Mouse (Mus musculus) CH12.LX (cell line): Measurements from ENCODE around the gene Gm37240.

Source experiments
- CTCF ChIP-seq, 2 experiments: IDR thresholded peaks in 1 of 2; conservative IDR thresholded peaks in 1 of 2; 2 replicates each; pipeline ENCODE4 v1.5.1; 2011 to 2012; ENCODE audit warnings: low read depth in 2 of 2, low read length in 2 of 2, improper control_type of control experiment in 1 of 2, inconsistent platforms in 1 of 2, mild to moderate bottlenecking in 1 of 2, moderate library complexity in 1 of 2
- EP300 ChIP-seq: IDR thresholded peaks from 2 replicates; pipeline ENCODE4 v1.6.1; 2011; ENCODE audit warnings: low read length, improper control_type of control experiment
- MAFK ChIP-seq: IDR thresholded peaks from 2 replicates; pipeline ENCODE4 v1.6.1; 2011; ENCODE audit warnings: low read length, improper control_type of control experiment; ENCODE audit not compliant: insufficient replicate concordance
- POLR2A ChIP-seq: IDR thresholded peaks from 2 replicates; pipeline ENCODE4 v1.6.1; 2011; ENCODE audit warnings: low read depth, mild to moderate bottlenecking, improper control_type of control experiment, low read length

DNA sequence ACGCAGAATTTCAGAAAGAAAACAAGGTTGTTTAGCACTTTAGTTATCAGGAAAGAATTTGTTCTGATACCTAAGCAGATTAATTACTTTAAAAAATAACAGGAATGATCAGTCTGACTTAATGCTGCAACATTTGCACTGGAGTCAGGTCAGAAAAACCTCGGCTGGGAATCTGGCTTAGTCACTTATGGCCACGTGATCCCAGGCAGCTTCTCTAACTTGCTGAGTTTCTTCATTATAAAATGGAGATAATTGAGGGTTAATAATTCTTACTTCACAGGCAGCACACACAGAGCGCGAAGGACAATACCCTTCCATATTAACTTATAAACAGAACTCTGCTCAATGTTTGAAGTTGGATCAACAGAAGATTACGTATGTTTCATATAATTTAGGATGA, 1350.3 kb downstream of the Gm37240 start:
- no peak for TF ChIP-seq POLR2A
- TF ChIP-seq CTCF (conservative IDR thresholded peaks at IDR 0.05 in 1 of 2, IDR thresholded peaks at IDR 0.05 in 1 of 2; ENCODE audit: low read depth in 2 of 2, low read length in 2 of 2), result no peak
- no peak for TF ChIP-seq MAFK
- TF ChIP-seq EP300, result no peak
